Mouse (Mus musculus) small intestine, adult 2 months (tissue): ENCODE results near the gene Jaml.

Experiments
- CTCF ChIP-seq: fragments of 200-500 bp; IDR thresholded peaks from 2 replicates; pipeline ENCODE4 v1.5.1; 2012; ENCODE audit warnings: low read depth, mild to moderate bottlenecking, control low read depth, inconsistent platforms, low read length, moderate library complexity, mixed read lengths; ENCODE audit not compliant: insufficient replicate concordance, insufficient read length; ENCODE audit errors: extremely low read depth
- POLR2A ChIP-seq: fragments of 200-500 bp; IDR thresholded peaks from 2 replicates; pipeline ENCODE4 v1.6.1; 2012; ENCODE audit warnings: low read depth, mild to moderate bottlenecking, control low read depth, inconsistent platforms, low read length, moderate library complexity

- TF ChIP-seq CTCF: no peak
- TF ChIP-seq POLR2A: no peak
These were observed 36.0 kb upstream of the Jaml start for GRCm38 (mm10) chr9:45042947-45043346.
